Mouse (Mus musculus) limb, embryonic 13.5 days (tissue): ENCODE results near the gene Apoc1. TPM values are rescaled to one million over a fixed set of nuclear protein-coding genes. Genes with fewer than 3 reads are reported as not detected.

Experiments
- ATAC-seq: fragments of 200-750 bp; cut with Nextera tagmentation; 2 replicates; pipeline ENCODE4 v1.8.0; 2017; ENCODE audit warnings: low read depth, moderate number of reproducible peaks, moderate TSS enrichment; ENCODE audit not compliant: low FRiP score
- H3K27ac ChIP-seq: fragments of 300-500 bp; sonication (generic); 2 replicates; pipeline ENCODE4 v1.5.1; 2015; ENCODE audit warnings: inconsistent platforms, mild to moderate bottlenecking, moderate library complexity
- H3K27me3 ChIP-seq: fragments of 300-500 bp; sonication (generic); 2 replicates; pipeline ENCODE4 v1.6.1; 2015; ENCODE audit warnings: mild to moderate bottlenecking, inconsistent platforms
- H3K36me3 ChIP-seq: fragments of 300-500 bp; sonication (generic); 2 replicates; pipeline ENCODE4 v1.6.1; 2015; ENCODE audit warnings: inconsistent platforms, mild to moderate bottlenecking, moderate library complexity
- H3K4me1 ChIP-seq: fragments of 300-500 bp; sonication (generic); 2 replicates; pipeline ENCODE4 v1.6.1; 2015; ENCODE audit warnings: inconsistent platforms
- H3K4me2 ChIP-seq: fragments of 300-500 bp; sonication (generic); replicated peaks from 2 replicates; pipeline ENCODE4 v1.6.1; 2015; ENCODE audit warnings: inconsistent platforms, mild to moderate bottlenecking, moderate library complexity
- H3K4me3 ChIP-seq: fragments of 300-500 bp; sonication (generic); 2 replicates; pipeline ENCODE4 v1.5.1; 2015; ENCODE audit warnings: moderate library complexity, mild to moderate bottlenecking, inconsistent platforms
- H3K9ac ChIP-seq: fragments of 300-500 bp; sonication (generic); 2 replicates; pipeline ENCODE4 v1.6.1; 2015; ENCODE audit warnings: mild to moderate bottlenecking, inconsistent platforms
- H3K9me3 ChIP-seq: fragments of 300-500 bp; sonication (generic); 2 replicates; pipeline ENCODE4 v1.6.1; 2016; ENCODE audit warnings: inconsistent platforms
- WGBS: fragments of 180-500 bp; shearing (Covaris S2); methylation state at CpG from one replicate; pipeline ENCODE4 v1.1.7; 2015; 5-methylcytosine and 5-hydroxymethylcytosine counted together
- polyA plus RNA-seq: library from polyadenylated mRNA; unstranded; fragments of >200 nt; fragmentation: Nextera tagmentation; extraction: Ambion mirVana; gene quantifications from 2 replicates; pipeline ENCODE4 v1.2.1, GENCODE M21; 2015

Gene Apoc1
- polyA plus RNA-seq, 1 experiment from 2014 or later, result 8.9 TPM

GRCm38 (mm10) chr7:19652614-19653013, 39.8 kb downstream of the Apoc1 start:
- 93% methylated on average over 2 of the region's 2 CpGs for WGBS
- H3K36me3 ChIP-seq, result peaks cover 79% of the 10 kb centered on the region
- ATAC-seq, result no peak

GRCm38 (mm10) chr7:19651063-19651786, 41.2 kb downstream of the Apoc1 start:
- no peak overlapping the region for H3K4me3 ChIP-seq
- H3K27ac ChIP-seq, result no peak overlapping the region
- no peak overlapping the region for H3K9ac ChIP-seq
- no peak for ATAC-seq
- H3K4me1 ChIP-seq, result no peaks in the 10 kb centered on the region
- no peaks in the 10 kb centered on the region for H3K27me3 ChIP-seq
- no peak overlapping the region for H3K4me2 ChIP-seq
- WGBS, result 88% methylated on average over 6 of the region's 6 CpGs
- H3K36me3 ChIP-seq, result peaks cover 89% of the 10 kb centered on the region
- no peaks in the 10 kb centered on the region for H3K9me3 ChIP-seq

More at GRCm38 (mm10) chr7:19652614-19653013, 39.8 kb downstream of the Apoc1 start:
- Histone ChIP-seq H3K4me3 (no peak overlapping the region), H3K9ac (no peak overlapping the region), H3K27me3 (no peaks in the 10 kb centered on the region), H3K4me1 (no peaks in the 10 kb centered on the region), H3K4me2 (no peak overlapping the region), H3K9me3 (no peaks in the 10 kb centered on the region), H3K27ac (no peak overlapping the region)

GRCm38 (mm10) chr7:19641223-19641622, 51.2 kb downstream of the Apoc1 start:
- H3K9ac ChIP-seq, result no peak overlapping the region
- peaks cover 100% of the 10 kb centered on the region for H3K36me3 ChIP-seq
- H3K27me3 ChIP-seq, result no peaks in the 10 kb centered on the region
- no peaks in the 10 kb centered on the region for H3K4me1 ChIP-seq
- ATAC-seq, result no peak
- no peak overlapping the region for H3K27ac ChIP-seq
- H3K4me2 ChIP-seq, result no peak overlapping the region
- WGBS, result 94% methylated on average over 4 of the region's 4 CpGs
- H3K9me3 ChIP-seq, result no peaks in the 10 kb centered on the region
- no peak overlapping the region for H3K4me3 ChIP-seq

Other genes starting within 250 kb of the Apoc1 start
- gene Mark4, start 233.8 kb downstream of the Apoc1 start, polyA plus RNA-seq, result 9.8 and 10.3 TPM in 2 replicates
- gene Exoc3l2, start 229.3 kb downstream of the Apoc1 start, polyA plus RNA-seq, result 1.1 and 1.3 TPM in 2 replicates
- 2.5 TPM in 2 replicates for gene Bloc1s3, start 184.3 kb downstream of the Apoc1 start, polyA plus RNA-seq
- gene Trappc6a, start 184.3 kb downstream of the Apoc1 start, polyA plus RNA-seq, result 67.5 and 67.8 TPM in 2 replicates
- 0.10 and 0.11 TPM in 2 replicates for gene Nkpd1, start 174.8 kb downstream of the Apoc1 start, polyA plus RNA-seq
- gene Ppp1r37, start 129.6 kb downstream of the Apoc1 start, polyA plus RNA-seq, result 22.4 and 26.2 TPM in 2 replicates
- 0.36 and 0.73 TPM in 2 replicates for gene Zfp296, start 115.4 kb downstream of the Apoc1 start, polyA plus RNA-seq
- 167 and 179 TPM in 2 replicates for gene Gemin7, start 115.1 kb downstream of the Apoc1 start, polyA plus RNA-seq
- 62.2 and 64.6 TPM in 2 replicates for gene Clasrp, start 88.2 kb downstream of the Apoc1 start, polyA plus RNA-seq
- gene Relb, start 63.2 kb downstream of the Apoc1 start, polyA plus RNA-seq, result 9.1 and 9.6 TPM in 2 replicates
- 75.9 and 77.4 TPM in 2 replicates for gene Clptm1, start 27.6 kb downstream of the Apoc1 start, polyA plus RNA-seq
- 1.1 and 1.7 TPM in 2 replicates for gene Apoc2, start 14.7 kb downstream of the Apoc1 start, polyA plus RNA-seq
- 0.64 TPM in 1 of 2 replicates, not detected in the other for gene Gm44805, start 11.2 kb downstream of the Apoc1 start, polyA plus RNA-seq
- gene Apoc4, start 11.2 kb downstream of the Apoc1 start, polyA plus RNA-seq, result not detected in 2 replicates
- 236 and 241 TPM in 2 replicates for gene Apoe, start 6.5 kb upstream of the Apoc1 start, polyA plus RNA-seq
- gene Tomm40, start 22.8 kb upstream of the Apoc1 start, polyA plus RNA-seq, result 126 and 133 TPM in 2 replicates
- gene Nectin2, start 57.8 kb upstream of the Apoc1 start, polyA plus RNA-seq, result 88.6 and 88.7 TPM in 2 replicates
- 69.0 and 72.7 TPM in 2 replicates for gene Bcam, start 78.4 kb upstream of the Apoc1 start, polyA plus RNA-seq
- gene Cblc, start 104.1 kb upstream of the Apoc1 start, polyA plus RNA-seq, result 4.2 and 4.9 TPM in 2 replicates
- 1.5 and 2.0 TPM in 2 replicates for gene Bcl3, start 130.1 kb upstream of the Apoc1 start, polyA plus RNA-seq
- not detected in 2 replicates for gene Gm19345, start 159.3 kb upstream of the Apoc1 start, polyA plus RNA-seq
- not detected in 2 replicates for gene Ceacam16, start 168.6 kb upstream of the Apoc1 start, polyA plus RNA-seq
- gene Ceacam19, start 195.3 kb upstream of the Apoc1 start, polyA plus RNA-seq, result 0.23 and 0.37 TPM in 2 replicates
- gene Pvr, start 228.5 kb upstream of the Apoc1 start, polyA plus RNA-seq, result 11.3 and 11.8 TPM in 2 replicates